Mouse (Mus musculus) heart, postnatal 0 days (tissue): ENCODE measurements at regions not wholly inside any gene's neighbourhood (a gene's known extent, or its start where the extent isn't known, plus 50 kb on each side); places are given as distances from the start of the nearest gene placed in this dataset.

ENCODE experiments used
- ATAC-seq: fragments of 200-750 bp; cut with Nextera tagmentation; 2 replicates; pipeline ENCODE4 v1.8.0; 2017; ENCODE audit warnings: low read depth, moderate number of reproducible peaks, moderate library complexity; ENCODE audit not compliant: insufficient read depth
- DNase-seq: peaks from one replicate; pipeline ENCODE4 v3.0.0-alpha.2; 2016; ENCODE audit warnings: low spot score
- H3K27ac ChIP-seq: fragments of 300-500 bp; sonication (generic); 2 replicates; pipeline ENCODE4 v1.5.1; 2014; ENCODE audit warnings: low read depth, mild to moderate bottlenecking
- H3K27me3 ChIP-seq: fragments of 300-500 bp; sonication (generic); 2 replicates; pipeline ENCODE4 v1.6.1; 2014; ENCODE audit warnings: low read length, mixed read lengths; ENCODE audit not compliant: control insufficient read depth, insufficient read depth
- H3K36me3 ChIP-seq: fragments of 300-500 bp; sonication (generic); replicated peaks from 2 replicates; pipeline ENCODE4 v1.6.1; 2014; ENCODE audit warnings: low read length, mixed read lengths; ENCODE audit not compliant: control insufficient read depth, insufficient read depth
- H3K4me1 ChIP-seq: fragments of 300-500 bp; sonication (generic); 2 replicates; pipeline ENCODE4 v1.6.1; 2014; ENCODE audit warnings: antibody characterized with exemption; ENCODE audit not compliant: control insufficient read depth, insufficient read depth
- H3K4me2 ChIP-seq: fragments of 300-500 bp; sonication (generic); 2 replicates; pipeline ENCODE4 v1.6.1; 2014; ENCODE audit warnings: low read depth, mild to moderate bottlenecking, low read length, moderate library complexity
- H3K4me3 ChIP-seq: fragments of 300-500 bp; sonication (generic); 2 replicates; pipeline ENCODE4 v1.5.1; 2014; ENCODE audit warnings: low read depth, low read length
- H3K9ac ChIP-seq: fragments of 300-500 bp; sonication (generic); replicated peaks from 2 replicates; pipeline ENCODE4 v1.6.1; 2014; ENCODE audit warnings: low read depth, low read length, mixed read lengths
- H3K9me3 ChIP-seq: fragments of 300-500 bp; sonication (generic); replicated peaks from 2 replicates; pipeline ENCODE4 v1.6.1; 2016; ENCODE audit warnings: low read length; ENCODE audit not compliant: control insufficient read depth
- CTCF ChIP-seq: IDR thresholded peaks from 2 replicates; pipeline ENCODE4 v1.5.1; 2016; ENCODE audit warnings: antibody characterized with exemption, control low read depth, low read depth
- EP300 ChIP-seq: IDR thresholded peaks from 2 replicates; pipeline ENCODE4 v1.6.1; 2016; ENCODE audit warnings: antibody characterized with exemption, low read depth
- WGBS: fragments of 180-500 bp; shearing (Covaris S2); extraction: QIAGEN DNeasy Blood & Tissue Kit; methylation state at CpG from one replicate; pipeline ENCODE4 v1.1.7; 2014; 5-methylcytosine and 5-hydroxymethylcytosine counted together

- no peaks in the 10 kb centered on the region for H3K36me3 ChIP-seq
- DNase-seq (peak; percentile 13), ATAC-seq (no peak)
- no peaks in the 10 kb centered on the region for H3K27me3 ChIP-seq
- no peaks in the 10 kb centered on the region for H3K9me3 ChIP-seq
- H3K9ac ChIP-seq: no peak overlapping the region
- H3K4me1 ChIP-seq: no peaks in the 10 kb centered on the region
- 89% methylated on average over 1 of the region's 1 CpGs for WGBS
- no peak overlapping the region for H3K4me2 ChIP-seq
- no peak overlapping the region for H3K4me3 ChIP-seq
- no peak overlapping the region for H3K27ac ChIP-seq
- TF ChIP-seq CTCF: peak; percentile 72
- no peak for TF ChIP-seq EP300
These were observed 685.7 kb upstream of the Cdh6 start for GRCm38 (mm10) chr15:13859193-13859592.

- no peak overlapping the region for H3K4me3 ChIP-seq
- H3K9ac ChIP-seq: no peak overlapping the region
- H3K27ac ChIP-seq: no peak overlapping the region
- H3K27me3 ChIP-seq: no peaks in the 10 kb centered on the region
- DNase-seq (no peak), ATAC-seq (no peak)
- WGBS: 69% methylated on average over 8 of the region's 8 CpGs
- H3K4me2 ChIP-seq: no peak overlapping the region
- no peak for TF ChIP-seq EP300
- no peak for TF ChIP-seq CTCF
- H3K36me3 ChIP-seq: no peaks in the 10 kb centered on the region
- H3K4me1 ChIP-seq: no peaks in the 10 kb centered on the region
- H3K9me3 ChIP-seq: no peaks in the 10 kb centered on the region
These were observed 680.8 kb upstream of the Cdh6 start for GRCm38 (mm10) chr15:13854095-13854836.
